Mouse (Mus musculus) MEL (cell line): ENCODE measurements around the gene Eif4h. TPM values are rescaled to one million over a fixed set of nuclear protein-coding genes. Genes with fewer than 3 reads are reported as not detected.

Experiments
- DNase-seq: peaks from one replicate; pipeline ENCODE4 v3.0.0; 2011; ENCODE audit warnings: low read depth, low spot score
- H3K27ac ChIP-seq: 2 replicates; pipeline ENCODE4 v1.5.1; 2012; ENCODE audit warnings: low read depth, mild to moderate bottlenecking, control low read depth, low read length, moderate library complexity; ENCODE audit not compliant: control insufficient read depth
- H3K27me3 ChIP-seq, 2 experiments: fragments of 150-350 bp in 1 of 2; sonication (generic) in 1 of 2; 2 replicates each; pipeline ENCODE4 v1.6.1; 2012; ENCODE audit warnings: low read length in 2 of 2, mild to moderate bottlenecking in 2 of 2, improper control_type of control experiment in 1 of 2, moderate library complexity in 1 of 2; ENCODE audit not compliant: insufficient read depth in 2 of 2, control insufficient read depth in 1 of 2
- H3K36me3 ChIP-seq, 2 experiments: 2 replicates each; pipeline ENCODE4 v1.6.1; 2012 to 2014; ENCODE audit warnings: low read length in 2 of 2, improper control_type of control experiment in 1 of 2, inconsistent platforms in 1 of 2, mild to moderate bottlenecking in 1 of 2; ENCODE audit not compliant: insufficient read depth in 2 of 2, control insufficient read depth in 1 of 2
- H3K4me1 ChIP-seq, 2 experiments: fragments of 150-350 bp in 1 of 2; sonication (generic) in 1 of 2; 2 replicates each; pipeline ENCODE4 v1.6.1; 2012; ENCODE audit warnings: low read length in 2 of 2, improper control_type of control experiment in 1 of 2, mild to moderate bottlenecking in 1 of 2; ENCODE audit not compliant: insufficient read depth in 2 of 2, control insufficient read depth in 1 of 2
- H3K4me3 ChIP-seq, 2 experiments: fragments of 150-350 bp in 1 of 2; sonication (generic) in 1 of 2; 2 replicates each; pipeline ENCODE4 v1.5.1; 2012; ENCODE audit warnings: low read depth in 2 of 2, low read length in 2 of 2, mild to moderate bottlenecking in 2 of 2, moderate library complexity in 2 of 2, control low read depth in 1 of 2, improper control_type of control experiment in 1 of 2; ENCODE audit not compliant: control insufficient read depth in 1 of 2, insufficient read depth in 1 of 2
- H3K79me2 ChIP-seq: 2 replicates; pipeline ENCODE4 v1.6.1; 2012; ENCODE audit warnings: mild to moderate bottlenecking, low read length, moderate library complexity; ENCODE audit not compliant: control insufficient read depth, poor library complexity, insufficient read depth
- H3K9ac ChIP-seq: 2 replicates; pipeline ENCODE4 v1.6.1; 2012; ENCODE audit warnings: low read depth, mild to moderate bottlenecking, control low read depth, low read length, moderate library complexity; ENCODE audit not compliant: control insufficient read depth, poor library complexity, severe bottlenecking
- H3K9me3 ChIP-seq: fragments of 150-350 bp; sonication (generic); replicated peaks from 2 replicates; pipeline ENCODE4 v1.6.1; 2012; ENCODE audit warnings: mild to moderate bottlenecking, low read length, improper control_type of control experiment, moderate library complexity; ENCODE audit not compliant: insufficient read depth
- BHLHE40 ChIP-seq: IDR thresholded peaks from 2 replicates; pipeline ENCODE4 v1.6.1; 2012; ENCODE audit warnings: low read depth, mild to moderate bottlenecking, inconsistent platforms, low read length, improper control_type of control experiment, borderline replicate concordance
- CHD1 ChIP-seq: IDR thresholded peaks from 2 replicates; pipeline ENCODE4 v1.6.1; 2012; ENCODE audit warnings: low read depth, mild to moderate bottlenecking, inconsistent platforms, low read length, improper control_type of control experiment
- ELF1 ChIP-seq: IDR thresholded peaks from 2 replicates; pipeline ENCODE4 v1.6.1; 2014; ENCODE audit warnings: low read depth, mild to moderate bottlenecking, inconsistent platforms, low read length, improper control_type of control experiment, moderate library complexity
- EP300 ChIP-seq, 2 experiments: IDR thresholded peaks; 2 replicates each; pipeline ENCODE4 v1.6.1; 2011; ENCODE audit warnings: improper control_type of control experiment in 2 of 2, low read length in 2 of 2, low read depth in 1 of 2, mild to moderate bottlenecking in 1 of 2
- GATA1 ChIP-seq: IDR thresholded peaks from 2 replicates; pipeline ENCODE4 v1.6.1; 2011; ENCODE audit warnings: low read depth, low read length, improper control_type of control experiment
- MAX ChIP-seq: IDR thresholded peaks from 2 replicates; pipeline ENCODE4 v1.6.1; 2011; ENCODE audit warnings: low read length, improper control_type of control experiment
- MYB ChIP-seq: IDR thresholded peaks from 2 replicates; pipeline ENCODE4 v1.6.1; 2011; ENCODE audit warnings: mild to moderate bottlenecking, low read depth, low read length, improper control_type of control experiment
- MYC ChIP-seq: IDR thresholded peaks from 2 replicates; pipeline ENCODE4 v1.6.1; 2011; ENCODE audit warnings: low read depth, mild to moderate bottlenecking, low read length, improper control_type of control experiment, moderate library complexity
- POLR2A ChIP-seq, 2 experiments: IDR thresholded peaks; 2 replicates each; pipeline ENCODE4 v1.6.1; 2011 to 2012; ENCODE audit warnings: low read length in 2 of 2, mild to moderate bottlenecking in 2 of 2, control low read depth in 1 of 2, improper control_type of control experiment in 1 of 2, low read depth in 1 of 2, moderate library complexity in 1 of 2; ENCODE audit not compliant: control insufficient read depth in 1 of 2, insufficient read depth in 1 of 2, poor library complexity in 1 of 2
- POLR2AphosphoS5 ChIP-seq: IDR thresholded peaks from 2 replicates; pipeline ENCODE4 v1.6.1; 2012; ENCODE audit warnings: low read depth, borderline replicate concordance, mild to moderate bottlenecking, inconsistent platforms, low read length, moderate library complexity, mixed read lengths
- RCOR1 ChIP-seq: IDR thresholded peaks from 2 replicates; pipeline ENCODE4 v1.6.1; 2012; ENCODE audit warnings: low read depth, mild to moderate bottlenecking, inconsistent platforms, low read length, improper control_type of control experiment
- TAL1 ChIP-seq: IDR thresholded peaks from 2 replicates; pipeline ENCODE4 v1.6.1; 2012; ENCODE audit warnings: mild to moderate bottlenecking, inconsistent platforms, low read length, moderate library complexity, mixed read lengths
- TCF12 ChIP-seq: IDR thresholded peaks from 2 replicates; pipeline ENCODE4 v1.6.1; 2014; ENCODE audit warnings: low read depth, mild to moderate bottlenecking, inconsistent platforms, low read length, improper control_type of control experiment, moderate library complexity
- UBTF ChIP-seq: IDR thresholded peaks from 2 replicates; pipeline ENCODE4 v1.6.1; 2012; ENCODE audit warnings: low read depth, mild to moderate bottlenecking, inconsistent platforms, low read length, improper control_type of control experiment, moderate library complexity, borderline replicate concordance; ENCODE audit not compliant: insufficient read depth
- ZNF384 ChIP-seq: IDR thresholded peaks from 2 replicates; pipeline ENCODE4 v1.6.1; 2012; ENCODE audit warnings: low read depth, mild to moderate bottlenecking, inconsistent platforms, low read length, improper control_type of control experiment
- polyA plus RNA-seq, 2 experiments: library from polyadenylated mRNA; stranded (reverse) in 1 of 2; unstranded in 1 of 2; fragments of >175 nt in 1 of 2; fragments of >200 nt in 1 of 2; gene quantifications; 2 replicates each; pipeline versions ENCODE4 v1.2.1 to v1.2.4; 2012; ENCODE audit warnings: low replicate concordance in 2 of 2, low read depth in 1 of 2; ENCODE audit not compliant: insufficient read length in 2 of 2, insufficient read depth in 1 of 2, missing spikeins in 1 of 2
- total RNA-seq: library from RNA; depleted of rRNA; stranded (reverse); fragments of 300-350 nt; gene quantifications from 2 replicates; pipeline ENCODE4 v1.2.3, GENCODE M21; 2012

The Eif4h gene
- total and polyA plus RNA-seq, 3 experiments, result 167 to 515 (median 471) TPM

- Histone ChIP-seq H3K36me3 (peaks cover 0 to 9% of the 10 kb centered on the region in 2 experiments; a peak in 2 of 4 replicates), H3K27ac (0 out of 2 replicates have a peak overlapping the region, but pooled peaks have one; percentile 16), H3K4me3 (no peak overlapping the region), H3K9ac (no peak overlapping the region), H3K79me2 (no peaks in the 10 kb centered on the region), H3K9me3 (no peaks in the 10 kb centered on the region), H3K27me3 (no peaks in the 10 kb centered on the region), H3K4me1 (peaks cover 4 to 20% of the 10 kb centered on the region in 2 experiments)
- TF ChIP-seq MYC (no peak), GATA1 (peak; percentile 54; the same call in 1 of the 2 replicates), EP300 (IDR thresholded peaks at IDR 0.05; ENCODE audit: low read depth in 1 of 2, low read length in 2 of 2) (peak; percentile 16 to 42; a peak in 1 of 4 replicates), TCF12 (peak; percentile 62; the same call in 1 of the 2 replicates), MAX (no peak), TAL1 (0 out of 2 replicates have a peak, but pooled peaks have one; percentile 24)
- peak; percentile 32 for DNase-seq
Observed at GRCm38 (mm10) chr5:134575833-134576232, 63.5 kb downstream of the Eif4h start.

- H3K27ac ChIP-seq, result peak overlapping the region; percentile 50
- no peak for TF ChIP-seq ELF1
- TF ChIP-seq RCOR1, result no peak
- no peak for TF ChIP-seq EP300 (IDR thresholded peaks at IDR 0.05; ENCODE audit: low read depth in 1 of 2, low read length in 2 of 2)
- TF ChIP-seq CHD1, result no peak
- no peak for TF ChIP-seq MYB
- no peak for TF ChIP-seq POLR2A (IDR thresholded peaks at IDR 0.05; ENCODE audit: control insufficient read depth in 1 of 2, insufficient read depth in 1 of 2, low read depth in 1 of 2, low read length in 2 of 2, poor library complexity in 1 of 2)
- TF ChIP-seq POLR2AphosphoS5, result no peak
- TF ChIP-seq UBTF, result no peak
- peak; percentile 57; the same call in 1 of the 2 replicates for TF ChIP-seq ZNF384
- TF ChIP-seq BHLHE40, result peak; percentile 92
- peak overlapping the region; percentile 47 for H3K9ac ChIP-seq
- H3K9me3 ChIP-seq, result no peaks in the 10 kb centered on the region
- peaks cover 4 to 11% of the 10 kb centered on the region in 2 experiments for H3K4me1 ChIP-seq
- H3K36me3 ChIP-seq, result peaks cover 0 to 7% of the 10 kb centered on the region in 2 experiments; a peak in 2 of 4 replicates
- H3K79me2 ChIP-seq, result no peaks in the 10 kb centered on the region
- no peaks in the 10 kb centered on the region for H3K27me3 ChIP-seq
- H3K4me3 ChIP-seq, result peak overlapping the region; percentile 54 to 58
- DNase-seq, result peak; percentile 55
Observed at GRCm38 (mm10) chr5:134572508-134573214, 66.6 kb downstream of the Eif4h start.
